Mouse (Mus musculus) MEL (cell line): Measurements from ENCODE around the gene Ube2g1.

Experiments
- CTCF ChIP-seq, 3 experiments: IDR thresholded peaks in 2 of 3; conservative IDR thresholded peaks in 1 of 3; 2 replicates each; pipeline ENCODE4 v1.5.1; 2011 to 2012; ENCODE audit warnings: low read length in 3 of 3, low read depth in 2 of 3, mild to moderate bottlenecking in 2 of 3, improper control_type of control experiment in 1 of 3, inconsistent platforms in 1 of 3, mixed read lengths in 1 of 3, moderate library complexity in 1 of 3; ENCODE audit not compliant: control insufficient read depth in 1 of 3, insufficient read depth in 1 of 3, poor library complexity in 1 of 3, severe bottlenecking in 1 of 3
- JUND ChIP-seq: IDR thresholded peaks from 2 replicates; pipeline ENCODE4 v1.6.1; 2011; ENCODE audit warnings: low read depth, mild to moderate bottlenecking, improper control_type of control experiment, low read length
- MAFK ChIP-seq: IDR thresholded peaks from 2 replicates; pipeline ENCODE4 v1.6.1; 2011; ENCODE audit warnings: low read depth, mild to moderate bottlenecking, low read length, improper control_type of control experiment, borderline replicate concordance
- NRF1 ChIP-seq: IDR thresholded peaks from 2 replicates; pipeline ENCODE4 v1.6.1; 2014; ENCODE audit warnings: low read depth, mild to moderate bottlenecking, inconsistent platforms, low read length, improper control_type of control experiment, moderate library complexity; ENCODE audit not compliant: poor library complexity, insufficient read depth, severe bottlenecking
- POLR2A ChIP-seq, 2 experiments: IDR thresholded peaks; 2 replicates each; pipeline ENCODE4 v1.6.1; 2011 to 2012; ENCODE audit warnings: low read length in 2 of 2, mild to moderate bottlenecking in 2 of 2, control low read depth in 1 of 2, improper control_type of control experiment in 1 of 2, low read depth in 1 of 2, moderate library complexity in 1 of 2; ENCODE audit not compliant: control insufficient read depth in 1 of 2, insufficient read depth in 1 of 2, poor library complexity in 1 of 2
- SMC3 ChIP-seq: IDR thresholded peaks from 2 replicates; pipeline ENCODE4 v1.6.1; 2011; ENCODE audit warnings: low read depth, low read length, improper control_type of control experiment
- TAL1 ChIP-seq: IDR thresholded peaks from 2 replicates; pipeline ENCODE4 v1.6.1; 2012; ENCODE audit warnings: mild to moderate bottlenecking, inconsistent platforms, low read length, moderate library complexity, mixed read lengths

DNA sequence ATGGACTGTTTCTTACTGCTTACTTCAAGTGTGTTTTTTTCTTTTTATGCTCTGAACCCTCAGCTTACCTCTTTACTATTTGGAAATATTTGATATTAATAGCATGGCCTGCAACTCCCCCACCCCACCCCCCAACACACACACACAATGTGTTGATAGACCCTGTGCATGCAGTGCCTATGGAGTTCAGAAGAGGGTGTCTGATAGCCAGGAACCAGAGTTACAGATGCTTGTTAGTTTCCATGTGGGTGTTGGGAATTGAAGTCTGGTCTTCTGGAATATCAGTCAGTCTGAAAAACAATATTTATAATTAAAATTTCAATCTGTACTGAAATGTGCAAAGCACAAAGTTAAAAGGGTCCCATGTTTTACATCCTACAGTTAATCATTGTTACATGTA, 63.6 kb downstream of the Ube2g1 start:
- TF ChIP-seq CTCF (IDR thresholded peaks at IDR 0.05 in 2 of 3, conservative IDR thresholded peaks at IDR 0.05 in 1 of 3; ENCODE audit: control insufficient read depth in 1 of 3, insufficient read depth in 1 of 3, low read depth in 2 of 3, low read length in 3 of 3, poor library complexity in 1 of 3, severe bottlenecking in 1 of 3) (peak; percentile 33 to 63 (median 54)), TAL1 (no peak), NRF1 (no peak), POLR2A (IDR thresholded peaks at IDR 0.05; ENCODE audit: control insufficient read depth in 1 of 2, insufficient read depth in 1 of 2, low read depth in 1 of 2, low read length in 2 of 2, poor library complexity in 1 of 2) (no peak), SMC3 (peak; percentile 62), JUND (no peak), MAFK (no peak)
